Mouse (Mus musculus) E14TG2a.4 (cell line): ENCODE measurements at regions not wholly inside any gene's neighbourhood (a gene's known extent, or its start where the extent isn't known, plus 50 kb on each side); places are given as distances from the start of the nearest gene placed in this dataset.
A peak's percentile ranks its signal among the peaks of the same experiment; 100 is the strongest.

Source experiments
- H3K27me3 ChIP-seq: 2 replicates; pipeline ENCODE4 v1.6.1; 2014; ENCODE audit warnings: low read length, control low read depth; ENCODE audit not compliant: insufficient read depth
- H3K36me3 ChIP-seq: 2 replicates; pipeline ENCODE4 v1.6.1; 2014; ENCODE audit warnings: low read length, control low read depth; ENCODE audit not compliant: insufficient read depth
- H3K4me1 ChIP-seq: replicated peaks from 2 replicates; pipeline ENCODE4 v1.6.1; 2014; ENCODE audit warnings: low read depth, low read length, control low read depth
- H3K4me3 ChIP-seq: replicated peaks from 2 replicates; pipeline ENCODE4 v1.5.1; 2014; ENCODE audit warnings: mild to moderate bottlenecking, low read length
- H3K9me3 ChIP-seq: 2 replicates; pipeline ENCODE4 v1.6.1; 2014; ENCODE audit warnings: low read length, control low read depth
- CTCF ChIP-seq: conservative IDR thresholded peaks from 2 replicates; pipeline ENCODE4 v1.5.1; 2014; ENCODE audit warnings: low read length
- NANOG ChIP-seq: IDR thresholded peaks from 2 replicates; pipeline ENCODE4 v1.6.1; 2014; ENCODE audit warnings: borderline replicate concordance, low read length, mixed read lengths
- POU5F1 ChIP-seq: IDR thresholded peaks from 2 replicates; pipeline ENCODE4 v1.6.1; 2014; ENCODE audit warnings: low read length, borderline replicate concordance

GRCm38 (mm10) chr16:50846505-50846904, 255.6 kb upstream of the Ccdc54 start:
- no peaks in the 10 kb centered on the region for H3K4me1 ChIP-seq
- H3K4me3 ChIP-seq, result no peak overlapping the region
- H3K36me3 ChIP-seq, result no peaks in the 10 kb centered on the region
- no peaks in the 10 kb centered on the region for H3K9me3 ChIP-seq
- TF ChIP-seq NANOG, result no peak
- TF ChIP-seq CTCF, result no peak
- no peak for TF ChIP-seq POU5F1
- H3K27me3 ChIP-seq, result peaks cover 8% of the 10 kb centered on the region

DNA sequence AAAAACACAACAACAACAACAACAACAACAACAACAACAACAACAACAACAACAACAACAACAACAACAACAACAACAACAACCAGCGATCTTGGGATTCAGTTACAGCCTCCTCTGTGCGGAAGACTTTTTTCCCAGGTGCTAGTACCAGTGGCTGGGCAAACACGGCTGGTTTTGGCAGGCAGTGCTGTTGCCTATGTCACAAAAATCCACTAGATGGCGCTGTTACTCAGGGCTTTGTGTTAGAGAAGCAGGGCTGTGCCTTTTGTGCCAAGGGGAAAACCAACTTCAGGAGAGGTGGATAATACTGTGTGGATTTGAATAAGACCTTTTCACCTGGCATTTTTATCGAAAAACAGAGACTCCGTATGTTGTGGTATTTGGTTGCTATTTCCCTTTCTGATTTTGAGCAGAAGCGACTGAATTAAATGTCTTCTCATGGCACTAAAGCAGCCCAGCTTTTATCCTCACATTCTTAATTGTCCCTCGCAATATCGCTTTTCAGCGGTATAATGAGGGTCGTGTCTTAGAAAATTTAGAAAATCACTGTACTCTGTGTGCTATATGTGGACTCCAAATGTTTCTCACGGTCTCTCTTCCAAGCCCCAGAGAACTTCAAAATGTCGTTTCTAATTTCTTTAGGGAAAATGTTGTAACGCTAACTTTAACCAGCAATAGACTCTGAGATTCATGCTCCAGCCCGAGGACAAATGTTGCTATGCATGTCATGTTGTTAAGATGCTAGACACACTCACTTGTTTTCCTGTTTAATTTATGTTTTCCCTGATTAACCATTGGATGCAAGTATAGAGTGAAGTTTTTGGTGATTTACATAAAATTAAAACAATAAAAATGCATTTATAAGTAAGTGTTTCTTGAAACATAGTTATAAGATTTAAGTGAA, 251.0 kb upstream of the Ccdc54 start:
- Histone ChIP-seq H3K27me3 (peaks cover 15% of the 10 kb centered on the region), H3K4me1 (peaks cover 4% of the 10 kb centered on the region; the same call in 1 of the 2 replicates), H3K36me3 (no peaks in the 10 kb centered on the region), H3K4me3 (no peak overlapping the region), H3K9me3 (no peaks in the 10 kb centered on the region)
- peak; percentile 96 for TF ChIP-seq CTCF
- no peak for TF ChIP-seq POU5F1

DNA sequence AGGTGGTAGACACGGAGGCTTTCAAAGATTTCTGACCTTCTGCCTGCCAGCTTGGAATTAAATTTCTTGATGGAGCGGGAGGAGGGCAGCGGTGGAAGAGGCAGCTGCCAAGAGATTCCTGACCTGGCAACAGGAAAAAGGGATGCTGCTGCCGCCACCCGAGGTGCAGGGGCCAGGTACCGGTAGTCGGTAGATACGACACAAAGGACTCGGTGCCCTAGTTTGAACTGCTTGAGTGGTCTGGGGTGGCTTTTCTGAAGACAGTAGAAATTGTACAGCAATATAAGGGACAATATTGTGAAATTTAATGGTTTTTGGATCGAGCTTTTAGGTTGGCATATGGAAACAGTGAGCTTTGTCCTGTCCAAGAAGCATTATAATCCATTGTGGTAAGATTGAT, 250.3 kb upstream of the Ccdc54 start:
- no peak for TF ChIP-seq NANOG
- TF ChIP-seq POU5F1, result no peak
- TF ChIP-seq CTCF, result no peak
- no peaks in the 10 kb centered on the region for H3K9me3 ChIP-seq
- H3K4me1 ChIP-seq, result peaks cover 4% of the 10 kb centered on the region; the same call in 1 of the 2 replicates
- no peaks in the 10 kb centered on the region for H3K36me3 ChIP-seq
- peaks cover 15% of the 10 kb centered on the region for H3K27me3 ChIP-seq
- H3K4me3 ChIP-seq, result no peak overlapping the region

DNA sequence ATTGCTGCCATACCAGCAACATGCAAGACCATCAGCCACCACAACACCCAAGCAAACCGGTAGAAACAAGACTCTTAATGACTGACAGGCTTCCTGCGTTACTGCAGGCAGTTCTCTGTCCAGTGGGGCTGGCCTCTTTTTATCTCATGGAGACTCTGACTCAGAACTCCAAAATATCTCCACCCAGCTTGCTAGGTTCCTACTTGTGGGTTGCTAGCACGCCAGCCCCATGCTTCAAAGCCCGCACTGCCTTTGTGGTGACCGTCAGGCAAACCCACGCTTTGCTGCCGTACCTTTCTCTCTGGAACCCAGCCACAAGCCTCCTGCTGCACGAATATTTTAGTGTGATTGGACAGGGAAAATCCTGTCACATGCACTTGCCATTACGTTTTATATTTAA, 248.7 kb upstream of the Ccdc54 start:
- H3K4me1 ChIP-seq, result peaks cover 4% of the 10 kb centered on the region; the same call in 1 of the 2 replicates
- H3K27me3 ChIP-seq, result peaks cover 15% of the 10 kb centered on the region
- TF ChIP-seq POU5F1, result no peak
- TF ChIP-seq CTCF, result no peak
- TF ChIP-seq NANOG, result no peak
- no peaks in the 10 kb centered on the region for H3K36me3 ChIP-seq
- H3K9me3 ChIP-seq, result no peaks in the 10 kb centered on the region
- H3K4me3 ChIP-seq, result no peak overlapping the region

DNA sequence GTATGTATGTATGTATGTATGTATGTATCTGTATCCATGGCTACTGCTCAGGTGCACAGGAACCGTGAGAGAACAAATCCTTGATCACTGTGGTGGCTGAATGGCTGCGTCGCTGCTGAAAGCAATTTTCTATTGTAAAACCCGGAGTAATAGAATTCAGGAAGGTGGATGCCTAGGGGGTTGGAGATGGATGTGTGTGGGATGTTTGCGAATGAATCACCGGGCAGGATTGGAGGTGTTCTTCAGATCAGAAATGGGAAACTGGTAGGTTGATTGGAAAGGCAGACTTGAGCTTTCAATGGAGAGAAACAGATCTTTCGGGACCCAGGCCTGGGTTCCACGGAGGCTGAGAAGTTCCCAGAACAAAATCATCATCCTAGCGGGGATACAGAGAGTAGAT, 246.5 kb upstream of the Ccdc54 start:
- Histone ChIP-seq H3K4me3 (no peak overlapping the region), H3K4me1 (peaks cover 4% of the 10 kb centered on the region; the same call in 1 of the 2 replicates), H3K27me3 (peaks cover 7% of the 10 kb centered on the region; the same call in 1 of the 2 replicates), H3K36me3 (no peaks in the 10 kb centered on the region), H3K9me3 (no peaks in the 10 kb centered on the region)
- TF ChIP-seq NANOG (no peak), POU5F1 (no peak), CTCF (no peak)

GRCm38 (mm10) chr16:50836457-50836856, 245.5 kb upstream of the Ccdc54 start:
- peaks cover 4% of the 10 kb centered on the region; the same call in 1 of the 2 replicates for H3K4me1 ChIP-seq
- peaks cover 7% of the 10 kb centered on the region; the same call in 1 of the 2 replicates for H3K27me3 ChIP-seq
- no peaks in the 10 kb centered on the region for H3K36me3 ChIP-seq
- TF ChIP-seq NANOG (no peak), CTCF (no peak), POU5F1 (no peak)
- H3K4me3 ChIP-seq, result no peak overlapping the region
- no peaks in the 10 kb centered on the region for H3K9me3 ChIP-seq

GRCm38 (mm10) chr16:50833357-50833756, 242.4 kb upstream of the Ccdc54 start:
- no peaks in the 10 kb centered on the region for H3K36me3 ChIP-seq

DNA sequence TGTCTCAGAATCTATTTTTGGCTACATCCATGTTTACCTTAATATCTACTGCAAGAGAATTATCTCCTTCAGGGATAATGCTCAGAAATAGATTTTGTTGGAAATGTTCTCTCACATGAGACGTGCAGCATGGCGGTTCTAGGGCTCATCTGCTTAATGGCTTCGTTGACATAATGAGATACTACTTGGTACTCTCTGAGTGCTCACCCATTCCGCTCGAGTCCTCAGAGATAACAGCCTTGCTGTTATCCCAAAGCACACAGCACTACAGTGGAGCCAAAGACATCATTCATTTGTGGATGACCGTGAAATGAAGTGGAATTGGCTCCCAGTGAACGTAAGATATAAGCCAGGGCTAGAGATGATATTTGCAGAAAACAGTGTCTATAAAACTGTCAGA, 231.4 kb upstream of the Ccdc54 start:
- Histone ChIP-seq H3K36me3 (no peaks in the 10 kb centered on the region), H3K4me1 (no peaks in the 10 kb centered on the region), H3K9me3 (no peaks in the 10 kb centered on the region), H3K4me3 (no peak overlapping the region), H3K27me3 (no peaks in the 10 kb centered on the region)
- TF ChIP-seq POU5F1 (no peak), NANOG (no peak), CTCF (no peak)

More at GRCm38 (mm10) chr16:50833357-50833756, 242.4 kb upstream of the Ccdc54 start:
- Histone ChIP-seq H3K4me1 (no peaks in the 10 kb centered on the region), H3K27me3 (no peaks in the 10 kb centered on the region), H3K9me3 (no peaks in the 10 kb centered on the region), H3K4me3 (no peak overlapping the region)
- no peak for TF ChIP-seq CTCF
- no peak for TF ChIP-seq POU5F1
- no peak for TF ChIP-seq NANOG

DNA sequence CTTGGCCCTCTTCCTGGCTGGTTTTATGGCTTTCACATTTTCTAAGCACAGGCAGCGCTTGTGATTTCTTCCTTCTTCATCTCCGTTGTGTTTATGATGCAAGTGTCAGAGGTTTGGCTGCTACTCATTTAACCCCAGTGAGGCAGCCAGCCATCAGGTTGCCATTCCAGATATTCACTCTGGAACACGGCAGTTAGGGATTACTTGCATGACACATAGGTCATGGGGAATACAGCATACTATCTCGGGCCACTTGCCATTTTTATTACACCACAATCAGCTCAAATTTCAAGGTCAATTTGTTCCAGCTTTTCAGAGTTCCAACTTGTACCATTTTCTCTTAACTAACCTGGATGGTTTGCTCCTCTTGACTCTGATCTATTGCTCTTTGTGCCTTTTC, 223.7 kb upstream of the Ccdc54 start:
- no peak overlapping the region for H3K4me3 ChIP-seq
- TF ChIP-seq CTCF (no peak), NANOG (no peak), POU5F1 (no peak)
- no peaks in the 10 kb centered on the region for H3K36me3 ChIP-seq
- no peaks in the 10 kb centered on the region for H3K27me3 ChIP-seq
- no peaks in the 10 kb centered on the region for H3K9me3 ChIP-seq
- no peaks in the 10 kb centered on the region for H3K4me1 ChIP-seq
